Mouse (Mus musculus) brain, embryonic 14.5 days (tissue): ENCODE data around the gene Stard10.

ENCODE experiments used
- CTCF ChIP-seq: fragments of 200-500 bp; IDR thresholded peaks from 2 replicates; pipeline ENCODE4 v1.5.1; 2012; ENCODE audit warnings: inconsistent platforms, mild to moderate bottlenecking, moderate library complexity, borderline replicate concordance; ENCODE audit not compliant: insufficient read depth, insufficient read length; ENCODE audit errors: extremely low read depth
- POLR2A ChIP-seq: fragments of 200-500 bp; IDR thresholded peaks from 2 replicates; pipeline ENCODE4 v1.6.1; 2012; ENCODE audit warnings: mild to moderate bottlenecking, inconsistent platforms, borderline replicate concordance; ENCODE audit not compliant: poor library complexity, insufficient read depth, insufficient read length, severe bottlenecking; ENCODE audit errors: extremely low read depth

DNA sequence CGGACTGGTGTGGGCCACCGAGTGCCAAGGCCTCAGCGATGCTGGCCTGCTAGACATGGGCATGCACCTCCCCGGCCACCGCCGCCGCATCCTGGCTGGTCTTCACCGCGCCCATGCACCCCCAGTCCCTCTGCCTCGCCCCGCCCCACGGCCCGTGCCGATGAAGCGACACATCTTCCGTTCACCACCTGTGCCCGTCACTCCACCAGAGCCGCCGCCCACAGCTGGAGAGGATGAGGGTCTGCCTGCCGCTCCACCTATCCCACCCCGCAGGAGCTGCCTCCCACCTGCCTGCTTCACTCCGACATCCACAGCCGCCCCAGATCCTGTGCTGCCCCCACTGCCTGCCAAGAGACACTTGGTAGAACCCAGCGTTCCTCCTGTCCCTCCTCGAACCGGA, 56.2 kb downstream of the Stard10 start:
- TF ChIP-seq CTCF = no peak
- no peak for TF ChIP-seq POLR2A
